Mouse (Mus musculus) right cerebral cortex, adult 2 months (tissue): ENCODE results near the gene Gm26920.

Experiments used
- DNase-seq, 2 experiments: peaks; one replicate each; pipeline ENCODE4 v3.0.0; 2021 to 2022; ENCODE audit warnings: low spot score in 2 of 2

The Gm26920 gene

GRCm38 (mm10) chr7:30060341-30060740 is 29.9 kb downstream of the Gm26920 start:
- DNase-seq: no peak

DNA sequence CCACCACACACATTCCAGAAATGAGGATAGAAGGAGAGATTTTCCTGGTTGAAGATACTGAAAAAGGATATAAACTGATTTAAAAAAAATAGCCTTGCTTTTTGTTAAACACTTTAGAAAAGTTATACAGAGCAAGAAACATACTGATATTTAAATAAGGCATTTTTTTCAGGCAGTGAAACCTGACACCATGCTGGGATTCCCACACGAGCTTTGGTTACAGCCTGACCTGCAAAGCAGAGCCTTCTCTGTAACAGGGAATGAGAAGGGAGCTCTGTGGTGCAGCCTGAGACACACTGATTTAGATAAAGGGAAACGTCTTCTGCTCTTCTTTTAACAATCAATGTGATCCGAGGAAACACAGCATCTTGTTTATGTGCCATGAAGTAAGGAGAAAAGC is 36.6 kb downstream of the Gm26920 start:
- no peak for DNase-seq

DNA sequence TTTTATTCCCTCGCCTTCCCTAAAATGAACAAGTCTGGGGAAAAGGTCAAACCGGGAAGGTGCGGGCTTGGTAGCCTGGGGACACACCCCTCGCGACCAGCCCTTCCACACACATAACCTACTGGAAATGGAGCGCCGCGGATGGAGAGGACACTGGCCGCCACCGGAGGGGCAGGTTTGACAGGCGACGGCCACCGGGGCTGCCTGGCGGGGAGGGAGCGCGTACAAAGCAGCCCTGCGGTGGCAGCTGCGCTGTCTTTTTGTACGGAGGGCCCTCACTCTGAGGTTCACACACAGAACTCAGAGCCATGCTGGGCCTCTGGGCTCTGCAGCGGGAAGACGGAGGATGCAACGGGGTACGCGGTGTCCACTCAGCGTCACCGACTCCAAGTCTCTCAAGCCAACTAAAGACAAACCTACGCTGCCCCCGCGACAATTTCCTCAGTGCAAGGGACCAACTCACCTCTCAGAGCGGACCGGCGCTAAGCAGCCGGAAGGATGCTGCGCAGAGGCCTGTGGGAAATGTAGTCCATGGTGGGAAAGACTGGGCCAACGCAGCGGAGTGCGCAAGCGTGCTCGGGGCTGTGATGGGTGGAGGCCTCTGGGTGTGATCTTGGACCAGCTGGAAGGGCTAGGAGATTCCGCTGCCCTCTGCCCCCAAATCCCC is 39.2 kb downstream of the Gm26920 start, which contains the start of gene Zfp14:
Zfp14 (minus strand) TSS at position 499 of the 667 bp plus-strand sequence.
- peak; percentile 94 to 95 for DNase-seq

- DNase-seq: no peak
These were observed 42.1 kb downstream of the Gm26920 start for GRCm38 (mm10) chr7:30048126-30048525.

DNA sequence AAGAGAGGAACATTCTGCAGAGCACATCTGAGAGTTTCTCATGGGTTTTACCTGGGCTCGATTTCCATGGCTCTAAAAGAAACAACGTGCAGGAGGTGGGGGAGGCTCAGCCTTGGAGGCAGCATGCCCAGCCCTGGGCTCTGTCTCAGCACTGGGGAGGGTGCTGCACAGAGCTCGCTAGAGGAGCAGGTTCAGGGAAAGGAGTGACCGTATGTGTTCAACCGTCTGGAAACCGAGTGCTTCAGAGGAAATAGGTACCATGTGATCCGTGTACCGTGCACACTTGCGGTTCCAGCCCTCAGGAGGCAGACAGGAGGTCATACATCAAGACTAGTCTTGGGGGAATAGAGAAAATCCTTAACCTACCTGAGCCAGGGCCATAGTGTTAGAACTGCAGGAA is 45.9 kb downstream of the Gm26920 start:
- no peak for DNase-seq

DNA sequence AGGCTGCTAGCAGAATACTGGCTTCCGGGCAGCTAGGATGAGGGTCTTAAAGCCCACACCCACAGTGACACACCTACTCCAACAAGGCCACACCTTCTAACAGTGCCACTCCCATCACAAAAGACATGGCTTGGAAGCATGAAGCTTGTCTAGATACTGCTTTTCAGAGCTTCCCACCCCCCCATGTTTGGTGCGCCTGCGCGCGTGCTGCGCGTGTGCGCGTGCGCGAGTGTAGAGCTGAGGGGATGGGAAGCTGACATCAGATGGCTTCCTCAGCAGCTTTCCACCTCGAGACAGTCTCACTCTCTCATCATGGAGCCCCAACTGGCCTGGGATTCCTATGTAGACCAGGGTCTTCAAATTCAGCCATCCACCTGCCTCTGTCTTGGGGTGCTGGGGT is 55.9 kb downstream of the Gm26920 start:
- no peak for DNase-seq

GRCm38 (mm10) chr7:30031379-30031778 is 58.8 kb downstream of the Gm26920 start:
- DNase-seq: no peak

GRCm38 (mm10) chr7:30030677-30031076 is 59.5 kb downstream of the Gm26920 start:
- DNase-seq: no peak

- no peak for DNase-seq
These were observed 61.6 kb downstream of the Gm26920 start for GRCm38 (mm10) chr7:30028572-30028971.

DNA sequence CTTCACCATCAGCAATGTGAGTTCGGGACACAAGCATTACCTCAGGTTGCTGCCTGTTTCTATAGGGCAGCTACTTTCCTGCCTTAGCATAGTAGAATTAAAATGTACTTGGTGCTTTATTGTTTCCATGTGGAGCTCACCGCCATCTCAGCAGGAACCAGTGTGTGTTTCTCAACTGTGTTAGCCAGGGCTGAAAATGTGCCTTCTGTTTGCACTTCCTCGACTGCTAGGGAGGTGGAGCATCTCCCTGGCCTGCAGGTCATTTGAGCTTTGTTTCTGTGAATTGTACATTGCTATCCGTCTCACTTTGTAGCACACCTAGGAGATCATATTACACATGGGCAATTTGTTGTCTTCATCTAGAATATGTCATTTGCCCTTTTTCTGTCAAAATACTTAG is 62.9 kb downstream of the Gm26920 start:
- DNase-seq: no peak

- DNase-seq: no peak
These were observed 64.9 kb downstream of the Gm26920 start for GRCm38 (mm10) chr7:30025358-30025757.

GRCm38 (mm10) chr7:30023800-30024199 is 66.4 kb downstream of the Gm26920 start:
- DNase-seq: no peak

- no peak for DNase-seq
These were observed 66.9 kb downstream of the Gm26920 start for GRCm38 (mm10) chr7:30023324-30023723.

DNA sequence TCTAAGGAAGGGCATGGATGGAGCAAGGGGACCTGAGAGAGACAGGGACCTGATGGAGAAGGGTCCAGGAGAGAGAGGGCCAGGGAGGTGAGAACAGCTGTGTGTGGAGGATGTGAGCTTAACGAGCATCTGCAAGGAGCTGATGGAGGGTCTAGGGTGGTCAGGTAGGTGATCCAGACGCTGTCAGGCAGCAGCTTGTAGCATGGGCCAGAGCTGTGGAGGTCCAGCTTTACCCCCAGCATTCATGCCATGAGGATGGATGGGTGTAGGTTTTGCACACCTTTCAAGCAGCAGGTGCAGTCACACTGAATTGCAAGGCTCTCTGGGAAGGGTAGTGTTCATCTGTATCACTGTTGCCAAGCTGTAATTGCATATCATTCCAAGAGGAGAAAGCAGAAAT is 70.7 kb downstream of the Gm26920 start:
- DNase-seq: no peak

DNA sequence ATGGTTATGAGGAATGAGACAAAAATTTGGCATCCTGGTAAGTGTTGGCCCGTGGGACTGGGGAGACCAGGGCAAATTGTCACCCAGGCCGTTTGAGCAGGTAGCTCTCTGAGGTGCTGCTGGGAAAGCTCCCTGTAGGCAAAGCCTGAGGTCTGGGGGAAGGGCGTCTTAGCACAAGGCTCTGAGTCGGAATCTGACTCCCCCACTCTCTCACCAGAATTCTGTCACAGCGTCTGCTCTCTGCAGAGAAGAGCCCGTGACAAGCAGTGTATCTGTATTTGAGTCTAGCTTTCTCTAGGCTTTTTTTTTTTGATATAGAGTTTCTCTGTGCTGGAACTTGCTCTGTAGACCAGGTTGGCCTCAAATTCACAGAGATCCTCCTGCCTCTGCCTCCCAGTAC is 73.0 kb downstream of the Gm26920 start:
- no peak for DNase-seq

DNA sequence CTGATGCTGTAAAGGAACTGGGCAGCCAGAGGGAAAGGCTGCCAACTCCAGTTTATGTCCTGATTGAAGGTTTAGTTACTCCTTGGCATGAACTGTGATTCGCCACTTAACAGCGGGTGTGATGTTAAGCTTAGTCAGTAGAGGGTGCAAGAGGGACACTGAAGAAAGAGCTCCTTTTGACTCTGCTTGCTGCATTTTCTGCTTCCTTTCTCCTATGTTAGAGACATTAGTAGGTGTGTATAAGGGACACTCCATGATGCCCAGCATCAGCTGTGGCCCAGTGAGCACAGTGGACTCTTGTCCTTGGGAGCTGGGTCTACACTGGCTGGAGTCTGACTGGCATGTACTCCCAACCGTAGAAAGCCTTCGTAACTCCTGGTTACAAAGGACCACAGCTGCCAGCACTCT is 77.2 kb downstream of the Gm26920 start:
- peak; percentile 75 to 79 for DNase-seq

GRCm38 (mm10) chr7:30010551-30011195 is 79.5 kb downstream of the Gm26920 start:
- peak in 1 of 2 experiments; percentile 33 for DNase-seq

DNA sequence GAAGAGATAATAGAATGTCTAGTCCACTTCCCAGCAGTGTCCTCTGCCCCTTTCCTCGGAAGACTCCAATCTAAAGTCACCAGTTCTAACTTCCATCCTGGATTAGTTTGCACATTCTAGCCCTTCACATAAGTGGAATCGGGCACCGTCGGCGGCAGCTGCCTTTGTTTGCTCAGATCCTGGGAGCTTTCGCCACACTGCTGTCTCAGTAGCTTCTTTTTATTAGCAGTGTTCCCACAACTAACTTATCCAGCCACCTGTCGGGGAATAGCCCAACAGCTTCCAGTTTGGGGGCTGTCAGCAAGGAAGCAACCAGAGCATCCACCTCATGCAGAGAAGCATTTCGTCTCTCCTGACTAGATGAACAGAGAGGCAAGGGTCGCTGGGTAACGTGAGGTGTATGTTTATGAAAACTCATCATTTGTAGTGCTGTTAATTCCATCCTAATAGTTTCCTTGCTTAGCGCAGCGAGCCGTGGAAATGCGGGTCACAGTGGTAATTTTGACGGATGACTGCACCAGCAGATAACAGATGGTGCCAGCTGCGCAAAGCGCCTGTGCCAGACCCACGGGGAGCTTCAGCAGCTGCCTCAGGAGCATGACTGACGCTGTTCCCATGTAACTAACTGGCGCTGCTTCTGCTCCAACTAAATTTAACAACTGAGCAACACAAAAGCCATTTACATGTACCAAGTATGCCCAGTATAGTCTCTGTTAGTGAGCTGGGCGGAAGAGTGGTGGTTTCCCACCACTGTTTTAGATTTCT is 80.7 kb downstream of the Gm26920 start:
- DNase-seq: peak; percentile 67 to 75

GRCm38 (mm10) chr7:30008020-30008690 is 82.1 kb downstream of the Gm26920 start:
- no peak for DNase-seq

DNA sequence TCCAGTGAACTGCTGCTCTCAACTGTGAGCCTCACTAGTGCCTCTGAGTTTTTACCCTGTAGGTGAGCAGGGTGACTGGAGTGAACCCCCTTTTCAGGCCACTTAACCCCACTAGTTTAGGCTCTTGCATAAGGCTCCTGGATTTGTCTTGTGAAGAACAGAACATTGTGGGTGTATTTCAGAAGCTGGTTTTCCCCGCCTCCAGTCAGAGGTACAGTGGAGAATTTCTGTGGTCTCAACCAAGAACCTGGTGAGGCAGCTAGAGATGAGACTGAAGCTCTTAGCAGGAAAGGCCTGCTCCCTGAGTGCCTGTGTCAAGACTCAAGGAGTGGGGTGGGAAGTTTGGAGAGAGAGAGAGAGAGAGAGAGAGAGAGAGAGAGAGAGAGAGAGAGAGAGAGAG is 82.6 kb downstream of the Gm26920 start:
- peak in 1 of 2 experiments; percentile 38 for DNase-seq
